Mouse (Mus musculus) liver, embryonic 14.5 days (tissue): ENCODE measurements around the gene Rfx1.

Source experiments
- CTCF ChIP-seq: IDR thresholded peaks from 2 replicates; pipeline ENCODE4 v1.5.1; 2016; ENCODE audit warnings: antibody characterized with exemption, low read depth, control low read depth
- EP300 ChIP-seq: IDR thresholded peaks from 2 replicates; pipeline ENCODE4 v1.6.1; 2016; ENCODE audit warnings: antibody characterized with exemption, low read depth

DNA sequence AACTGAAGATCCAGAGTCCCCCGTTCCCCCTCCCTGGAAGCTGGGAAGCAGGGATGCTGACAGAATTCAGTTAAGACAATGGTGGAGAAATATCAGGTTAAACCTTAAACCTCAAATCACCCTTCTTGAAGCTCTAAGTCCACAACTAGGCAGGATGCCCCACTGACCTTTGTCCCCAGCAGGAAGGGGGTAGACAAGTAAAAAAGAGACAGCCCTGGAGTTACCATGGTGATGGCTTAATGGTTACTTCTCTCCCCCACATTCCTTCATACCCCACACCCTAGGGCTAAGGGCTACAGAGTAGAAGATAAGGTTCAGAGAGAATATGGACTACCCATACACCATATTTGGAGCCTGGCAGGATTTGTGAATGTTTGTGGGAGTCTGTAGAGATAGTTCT lies 43.0 kb upstream of the Rfx1 start:
- no peak for TF ChIP-seq CTCF
- TF ChIP-seq EP300: no peak
